Mouse (Mus musculus): ENCODE data around the gene Hmgn3.

Hmgn3 gene

DNA sequence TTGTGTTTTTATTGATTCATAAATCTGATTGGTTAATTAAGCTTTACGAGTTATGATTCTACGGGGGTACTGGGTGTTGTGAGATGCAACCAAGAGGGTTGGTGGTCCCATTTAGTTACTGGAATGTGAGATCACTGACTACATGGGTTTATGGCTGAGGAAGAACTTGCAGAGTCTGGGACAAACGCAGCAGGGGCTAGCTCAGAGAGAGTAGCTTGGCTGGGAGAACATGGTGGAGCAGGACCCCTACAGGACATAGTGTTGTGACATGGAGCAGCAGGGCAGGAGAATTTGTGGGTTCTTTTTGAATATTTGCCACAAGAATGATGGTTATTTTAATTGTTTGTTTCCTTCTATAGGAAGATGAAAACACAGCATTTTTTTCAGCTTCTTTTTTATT lies 45.7 kb downstream of the Hmgn3 start:
- no peak for DNase-seq (ENCODE audit: low spot score in 2 of 2)

GRCm38 (mm10) chr9:83098652-83099307 lies 47.7 kb downstream of the Hmgn3 start:
- DNase-seq (ENCODE audit: low spot score in 2 of 2): no peak

GRCm38 (mm10) chr9:83097816-83098215 lies 48.7 kb downstream of the Hmgn3 start:
- no peak for DNase-seq (ENCODE audit: low spot score in 2 of 2)

GRCm38 (mm10) chr9:83094649-83095336 lies 51.7 kb downstream of the Hmgn3 start:
- DNase-seq (ENCODE audit: low spot score in 2 of 2): no peak

DNA sequence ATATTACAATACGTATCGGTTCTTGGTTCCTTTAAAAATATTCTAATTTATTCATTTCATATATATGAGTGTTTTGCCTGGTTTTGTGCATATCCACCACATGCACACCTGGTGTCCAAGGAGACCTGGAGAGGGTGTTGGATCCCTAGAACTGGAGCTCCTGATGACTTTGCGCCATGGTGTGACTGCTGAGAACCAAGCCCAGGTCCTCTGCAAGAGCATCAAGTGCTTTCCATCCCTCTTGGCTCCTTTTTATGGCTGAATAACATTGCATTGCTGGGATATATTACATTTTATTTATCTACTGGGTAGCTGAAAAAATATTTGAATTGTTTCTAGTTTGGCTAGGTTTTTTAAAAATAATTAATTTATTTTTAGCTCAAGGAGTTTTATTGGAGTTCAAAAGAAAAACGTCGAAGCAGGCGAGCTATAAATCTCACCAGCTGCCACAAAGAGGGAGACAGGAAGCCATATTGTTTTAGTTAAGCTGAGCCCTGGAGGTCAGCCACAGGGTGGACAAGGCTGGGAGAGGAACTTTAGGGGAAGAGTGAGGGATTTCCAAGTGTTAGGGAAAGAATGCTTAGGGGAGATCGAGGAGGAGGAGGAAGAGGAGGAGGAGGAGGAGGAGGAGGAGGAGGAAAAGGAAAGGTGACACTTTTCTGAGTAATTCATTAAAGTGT lies 62.6 kb downstream of the Hmgn3 start:
- DNase-seq (ENCODE audit: low spot score in 2 of 2): no peak

DNA sequence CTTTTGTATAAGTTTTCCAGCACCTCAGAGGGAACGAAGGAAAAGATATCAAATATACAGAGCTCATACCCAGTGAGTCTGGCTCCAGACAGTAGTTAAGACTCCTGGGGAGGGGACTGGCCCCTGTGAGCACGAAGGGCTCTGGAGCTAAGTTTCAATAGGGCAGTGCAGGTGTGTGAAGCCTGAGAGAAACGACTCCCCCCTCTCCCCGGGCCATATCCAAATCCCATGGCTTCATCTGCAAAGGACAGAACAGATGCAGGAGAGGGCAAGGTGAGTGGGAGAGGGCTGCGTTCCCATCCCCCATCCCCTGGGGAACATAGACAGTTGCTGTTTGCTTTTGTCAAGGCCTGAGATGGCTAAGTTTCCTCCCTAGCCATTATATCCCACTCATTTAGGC lies 63.4 kb downstream of the Hmgn3 start:
- DNase-seq (ENCODE audit: low spot score in 2 of 2): no peak

DNA sequence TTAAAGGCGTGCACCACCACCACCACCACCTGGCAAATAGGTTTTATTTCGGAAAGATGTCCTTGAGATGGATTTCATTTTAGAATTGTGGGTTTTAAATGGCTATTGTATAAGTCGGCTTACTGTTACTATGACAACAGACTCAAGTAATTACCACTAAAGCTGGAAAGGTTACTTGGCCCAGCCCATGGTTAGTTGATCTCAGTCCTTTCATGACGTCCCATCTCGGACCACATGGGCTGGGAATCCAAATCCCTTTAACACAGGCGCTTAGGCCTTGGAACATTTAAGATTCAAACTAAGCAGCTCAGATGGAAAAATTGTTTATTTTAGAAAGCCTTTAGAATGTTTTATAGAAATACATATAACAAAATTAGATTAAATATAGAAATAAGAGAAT lies 64.2 kb downstream of the Hmgn3 start:
- DNase-seq (ENCODE audit: low spot score in 2 of 2): no peak

GRCm38 (mm10) chr9:83079724-83080123 lies 66.8 kb downstream of the Hmgn3 start:
- no peak for DNase-seq (ENCODE audit: low spot score in 2 of 2)

DNA sequence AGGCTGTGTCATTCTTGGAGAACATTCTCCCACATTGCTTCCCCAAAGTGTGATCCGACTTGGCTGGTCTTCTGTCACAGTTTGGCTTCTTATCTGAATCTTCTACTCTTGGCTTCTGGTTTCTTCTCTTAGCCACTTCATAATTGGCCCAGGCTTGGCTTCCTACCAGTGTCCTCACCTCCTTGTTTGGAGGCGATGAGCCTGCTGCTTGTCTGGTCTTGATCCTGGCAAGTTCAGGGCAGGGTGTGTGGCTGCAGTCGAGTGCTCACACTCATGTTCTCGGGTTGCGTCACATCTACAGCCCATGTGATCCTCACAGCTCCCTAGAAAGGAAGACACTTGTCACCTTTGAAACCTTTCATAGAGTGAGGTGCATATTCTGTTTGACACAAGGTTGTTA lies 78.2 kb downstream of the Hmgn3 start:
- no peak for DNase-seq (ENCODE audit: low spot score in 2 of 2)

DNA sequence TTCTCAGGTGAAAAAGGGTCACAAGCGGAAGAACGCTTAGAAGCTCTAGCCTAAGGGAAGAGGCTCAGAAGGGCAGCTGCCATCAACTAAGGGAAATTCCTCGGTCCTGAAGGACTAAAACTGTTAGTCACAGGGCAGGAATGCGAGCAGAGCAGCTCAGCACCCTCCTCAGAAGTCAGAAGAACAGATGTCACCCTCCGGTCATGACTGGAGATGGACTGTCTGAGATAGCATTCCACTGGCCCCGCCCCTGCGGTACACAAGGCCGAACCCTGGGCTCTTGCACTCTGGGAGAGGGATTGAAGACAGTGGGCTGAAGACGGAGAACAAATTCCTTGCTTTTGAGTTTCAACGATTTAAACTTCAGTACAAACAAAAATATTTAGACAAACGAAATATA lies 85.2 kb downstream of the Hmgn3 start:
- DNase-seq (ENCODE audit: low spot score in 2 of 2): no peak
